ENCODE assay signal across 8 mouse cellular contexts in genomic region chr6:120858217-120858711, GRCm38 (mm10). TPM values are rescaled to one million over a fixed set of nuclear protein-coding genes. Genes with fewer than 3 reads are reported as not detected.
DNase-seq lines count a peak whose midpoint lies in the region; ATAC-seq lines count a peak whose summit lies in the region.

No protein-coding gene starts in this region.

- no peaks in the 10 kb centered on the region for H3K27me3 ChIP-seq in neural tube, embryonic 11.5 days (ENCODE audit: control insufficient read depth, insufficient read depth, low read length)
- no peaks in the 10 kb centered on the region for H3K27me3 ChIP-seq in neural tube, embryonic 15.5 days (replicated peaks)

- no peak for DNase-seq in neural tube, embryonic 11.5 days (ENCODE audit: low spot score)
- peak; percentile 20 to 72 for DNase-seq in left cerebral cortex, adult 8-10 months (ENCODE audit: low spot score in 2 of 2)
- peak; percentile 55 for DNase-seq in right cerebral cortex, postnatal 25 days
- no peak for DNase-seq in spleen, postnatal 10 days (ENCODE audit: low spot score in 2 of 2)
- no peak for DNase-seq in adrenal gland, adult 18-20 months (ENCODE audit: low spot score in 2 of 2)
- no peak for DNase-seq in spleen, postnatal 14 days (ENCODE audit: low spot score in 2 of 2)

- ATAC-seq in neural tube, embryonic 11.5 days (ENCODE audit: insufficient read depth, low FRiP score, low TSS enrichment): no peak
- ATAC-seq in neural tube, embryonic 15.5 days (ENCODE audit: low FRiP score): no peak; the same call in 1 of the 2 replicates
- peak; percentile 97 for ATAC-seq in frontal cortex, adult (ENCODE audit: low TSS enrichment)

- H3K4me1 ChIP-seq in neural tube, embryonic 11.5 days (ENCODE audit: control insufficient read depth, insufficient read depth, low read length): peaks cover 8% of the 10 kb centered on the region; the same call in 1 of the 2 replicates
- H3K4me1 ChIP-seq in neural tube, embryonic 15.5 days: peaks cover 6% of the 10 kb centered on the region; the same call in 1 of the 2 replicates

- H3K4me2 ChIP-seq in neural tube, embryonic 11.5 days (ENCODE audit: low read depth): no peak overlapping the region
- no peak overlapping the region for H3K4me2 ChIP-seq in neural tube, embryonic 15.5 days

- H3K4me3 ChIP-seq in neural tube, embryonic 11.5 days (ENCODE audit: low read depth, low read length): no peak overlapping the region
- no peak overlapping the region for H3K4me3 ChIP-seq in neural tube, embryonic 15.5 days (replicated peaks)

- 54% methylated on average over 8 of the region's 8 CpGs for WGBS in neural tube, embryonic 11.5 days
- WGBS in neural tube, embryonic 15.5 days: 33% methylated on average over 8 of the region's 8 CpGs

- no peaks in the 10 kb centered on the region for H3K9me3 ChIP-seq in neural tube, embryonic 11.5 days (ENCODE audit: control insufficient read depth, low read length)
- H3K9me3 ChIP-seq in neural tube, embryonic 15.5 days (replicated peaks): no peaks in the 10 kb centered on the region

- 0 out of 2 replicates have a peak overlapping the region, but pooled peaks have one; percentile 14 for H3K9ac ChIP-seq in neural tube, embryonic 11.5 days (ENCODE audit: low read length)
- H3K9ac ChIP-seq in neural tube, embryonic 15.5 days (replicated peaks): no peak overlapping the region

- no peak overlapping the region for H3K27ac ChIP-seq in neural tube, embryonic 11.5 days (ENCODE audit: low read depth, low read length)
- H3K27ac ChIP-seq in neural tube, embryonic 15.5 days (replicated peaks): no peak overlapping the region

- H3K36me3 ChIP-seq in neural tube, embryonic 11.5 days (ENCODE audit: control insufficient read depth, insufficient read depth, low read length): peaks cover 3% of the 10 kb centered on the region
- H3K36me3 ChIP-seq in neural tube, embryonic 15.5 days: peaks cover 21% of the 10 kb centered on the region

RNA-seq across cellular contexts. Expression of gene Bcl2l13, which starts 22.3 kb away (rescaled TPM):
- 39.2 and 49.4 TPM in 2 replicates for polyA plus RNA-seq in neural tube, embryonic 11.5 days (2014; fragmentation: Nextera tagmentation; extraction: Ambion mirVana)
- polyA plus RNA-seq in neural tube, embryonic 15.5 days (2015; fragmentation: Nextera tagmentation; extraction: Ambion mirVana): 22.6 and 28.4 TPM in 2 replicates
- total RNA-seq in left cerebral cortex, adult 8-10 months (2022): 10 to 100 TPM; 34.1 to 53.4 (median 45.8) TPM
- total RNA-seq in adrenal gland, adult 18-20 months (2021): 10 to 100 TPM; 63.9 to 78.9 TPM

RNA-seq across cellular contexts. Expression of gene Atp6v1e1, which starts 35.7 kb away (rescaled TPM):
- polyA plus RNA-seq in neural tube, embryonic 11.5 days (2014; fragmentation: Nextera tagmentation; extraction: Ambion mirVana): 169 and 185 TPM in 2 replicates
- 283 and 326 TPM in 2 replicates for polyA plus RNA-seq in neural tube, embryonic 15.5 days (2015; fragmentation: Nextera tagmentation; extraction: Ambion mirVana)
- total RNA-seq in left cerebral cortex, adult 8-10 months (2022): 100 to 1,000 TPM; 533 to 587 (median 557) TPM
- total RNA-seq in adrenal gland, adult 18-20 months (2021): 100 to 1,000 TPM; 269 to 456 TPM

RNA-seq across cellular contexts. Expression of gene Bid, which starts 58.4 kb away (rescaled TPM):
- polyA plus RNA-seq in neural tube, embryonic 11.5 days (2014; fragmentation: Nextera tagmentation; extraction: Ambion mirVana): 17.5 and 17.8 TPM in 2 replicates
- polyA plus RNA-seq in neural tube, embryonic 15.5 days (2015; fragmentation: Nextera tagmentation; extraction: Ambion mirVana): 38.7 and 43.0 TPM in 2 replicates
- total RNA-seq in left cerebral cortex, adult 8-10 months (2022): 10 to 100 TPM in 3 of 4 experiments, 1 to 10 TPM in 1; 9.8 to 14.0 (median 11.5) TPM
- total RNA-seq in adrenal gland, adult 18-20 months (2021): 1 to 10 TPM; 4.5 to 4.8 TPM

Comparison
In these comparisons a context has a peak if more than half of its experiments do, and no peak if none do; other contexts are left out.
1. DNase-seq: peak in left cerebral cortex, adult 8-10 months (2 of 2) and right cerebral cortex, postnatal 25 days (single experiment); none in neural tube, embryonic 11.5 days (single experiment), spleen, postnatal 10 days (0 of 2), adrenal gland, adult 18-20 months (0 of 2) and spleen, postnatal 14 days (0 of 2).